Mouse (Mus musculus) left cerebral cortex, adult 9 months (tissue): ENCODE measurements at regions not wholly inside any gene's neighbourhood (a gene's known extent, or its start where the extent isn't known, plus 50 kb on each side); places are given as distances from the start of the nearest gene placed in this dataset.

Experiments used
- DNase-seq, 2 experiments: peaks; one replicate each; pipeline ENCODE4 v3.0.0; 2022; ENCODE audit warnings: low spot score in 2 of 2

GRCm38 (mm10) chr17:47140969-47141842 lies 130.8 kb upstream of the Ubr2 start:
- peak; percentile 70 to 77 for DNase-seq

GRCm38 (mm10) chr17:47140241-47140968 lies 130.0 kb upstream of the Ubr2 start:
- DNase-seq, result no peak

GRCm38 (mm10) chr17:47139730-47140231 lies 129.4 kb upstream of the Ubr2 start:
- peak; percentile 93 for DNase-seq

GRCm38 (mm10) chr17:47139171-47139617 lies 128.8 kb upstream of the Ubr2 start:
- no peak for DNase-seq

- no peak for DNase-seq
Observed at GRCm38 (mm10) chr17:47138174-47138573, 127.8 kb upstream of the Ubr2 start.

- DNase-seq, result no peak
Observed at GRCm38 (mm10) chr17:47135391-47135790, 125.0 kb upstream of the Ubr2 start.

GRCm38 (mm10) chr17:47133785-47134184 lies 123.4 kb upstream of the Ubr2 start:
- DNase-seq, result no peak

- no peak for DNase-seq
Observed at GRCm38 (mm10) chr17:47127571-47127970, 117.2 kb upstream of the Ubr2 start.

- DNase-seq, result no peak
Observed at GRCm38 (mm10) chr17:47123576-47123975, 113.2 kb upstream of the Ubr2 start.

- DNase-seq, result no peak
Observed at GRCm38 (mm10) chr17:47122221-47122620, 111.9 kb upstream of the Ubr2 start.

GRCm38 (mm10) chr17:47118010-47118409 lies 107.7 kb upstream of the Ubr2 start:
- DNase-seq, result no peak

GRCm38 (mm10) chr17:47115754-47116153 lies 105.4 kb upstream of the Ubr2 start:
- no peak for DNase-seq

GRCm38 (mm10) chr17:47115141-47115540 lies 104.8 kb upstream of the Ubr2 start:
- no peak for DNase-seq

GRCm38 (mm10) chr17:47114736-47115135 lies 104.4 kb upstream of the Ubr2 start:
- DNase-seq, result no peak

GRCm38 (mm10) chr17:47112556-47113225 lies 102.3 kb upstream of the Ubr2 start:
- DNase-seq, result no peak

- DNase-seq, result no peak
Observed at GRCm38 (mm10) chr17:47110836-47111235, 100.5 kb upstream of the Ubr2 start.

- DNase-seq, result no peak
Observed at GRCm38 (mm10) chr17:47104328-47104727, 94.0 kb upstream of the Ubr2 start.

- no peak for DNase-seq
Observed at GRCm38 (mm10) chr17:47095191-47095590, 84.8 kb upstream of the Ubr2 start.

GRCm38 (mm10) chr17:47092076-47092475 lies 81.7 kb upstream of the Ubr2 start:
- no peak for DNase-seq

GRCm38 (mm10) chr17:47089769-47090168 lies 79.4 kb upstream of the Ubr2 start:
- no peak for DNase-seq

- DNase-seq, result no peak
Observed at GRCm38 (mm10) chr17:47069206-47069605, 58.9 kb upstream of the Ubr2 start.

GRCm38 (mm10) chr17:47065307-47065901 lies 55.0 kb upstream of the Ubr2 start:
- DNase-seq, result no peak
